ENCODE assay signal across 11 mouse cellular contexts in the genomic region with DNA sequence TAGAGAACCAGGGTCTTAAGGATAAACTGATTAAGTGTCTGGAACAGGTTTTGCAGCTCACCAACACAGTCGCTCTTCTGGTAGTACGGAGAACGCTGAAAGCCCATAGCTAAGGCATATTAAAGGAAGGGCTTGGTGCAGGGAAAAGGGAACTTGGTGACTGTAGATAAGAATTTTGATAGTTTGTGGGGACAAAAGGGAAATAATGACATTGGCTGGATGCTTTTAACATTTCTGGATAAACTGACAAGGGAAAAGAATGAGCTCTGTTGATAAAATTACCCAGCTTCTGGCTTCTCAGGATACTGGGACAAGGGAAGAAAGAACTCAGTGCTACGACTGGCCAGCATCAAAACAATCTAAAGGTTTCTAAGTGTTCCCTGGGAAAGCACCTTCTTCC. TPM values are rescaled to one million over a fixed set of nuclear protein-coding genes. Genes with fewer than 3 reads are reported as not detected.
"Had no signal": no experiment of that assay in that cellular context is flagged by ENCODE, and none has a peak within 500 bp of the region (broad histone marks: within the 10 kb centered on the region; RNA-seq: fewer than 3 reads in every experiment).

No protein-coding gene starts in this region.

RNA-seq across cellular contexts. Expression of a gene that starts 29.2 kb away (rescaled TPM):
- total RNA-seq: neutrophil, adult 5-6 weeks had no signal
- polyA plus RNA-seq: neural tube, embryonic 13.5 days; neural tube, embryonic 15.5 days; small intestine, adult 2 months; spleen, adult 2 months; stomach, embryonic 14.5 days; stomach, embryonic 15.5 days; stomach, embryonic 16.5 days; stomach, postnatal 0 days; testis, adult 2 months; urinary bladder, adult 2 months had no signal
